Mouse (Mus musculus) WW6 (cell line): ENCODE results near the gene Tead4.
"Not testable (repeated sequence)": the region's sequence is repeated elsewhere in the genome, so short reads cannot be mapped to it uniquely, and the experiment has no call there.

ENCODE experiments used
- DNase-seq: peaks from one replicate; pipeline ENCODE4 v3.0.0-alpha.2; 2013; ENCODE audit warnings: low read depth, low spot score

Gene Tead4

DNA sequence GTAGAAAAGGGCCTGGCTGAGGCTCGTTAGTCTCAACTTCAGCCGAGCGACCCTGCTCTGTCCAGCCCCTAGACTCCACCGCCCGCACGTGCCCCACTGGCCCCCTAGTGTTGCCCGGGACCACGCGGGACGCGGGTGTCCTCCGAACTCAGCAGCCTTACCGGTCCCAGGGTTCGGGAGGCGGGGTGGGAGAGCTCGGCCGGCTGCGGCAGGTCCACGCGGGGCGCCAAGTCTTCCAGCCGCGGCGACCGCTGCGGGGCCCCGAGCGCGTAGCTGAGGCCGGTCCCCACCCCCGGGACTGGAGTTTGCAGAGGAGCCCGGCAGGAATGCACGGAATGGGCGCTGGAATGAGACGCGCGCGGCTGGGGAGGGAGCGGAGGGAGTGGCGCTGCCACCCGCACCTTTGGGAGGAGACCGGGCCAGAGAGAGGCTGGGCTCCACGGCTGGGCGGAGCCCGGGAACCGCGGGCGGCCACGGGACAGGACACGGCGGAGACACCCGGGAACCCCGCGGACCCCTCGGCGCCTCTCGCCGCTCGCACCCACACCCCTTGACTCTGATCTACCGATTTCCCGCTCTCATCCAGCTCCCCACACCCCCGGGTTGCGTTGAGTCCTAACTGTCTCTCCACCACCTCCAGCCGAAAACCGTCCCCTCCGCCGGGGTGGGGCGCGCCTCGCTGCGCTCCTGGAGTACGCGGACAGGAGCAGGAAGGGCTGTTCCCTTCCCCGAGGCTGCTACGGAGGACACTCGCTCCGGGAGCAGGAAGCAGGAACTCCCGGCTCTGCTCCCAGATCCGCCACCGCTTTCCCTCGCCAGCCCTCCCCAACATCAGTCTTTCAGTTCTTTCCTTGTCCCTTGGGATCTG, at the start of gene Tead4:
Gene Tead4, minus strand, starts transcription at position 690 of the 868 bp plus-strand sequence.
- DNase-seq, result no peak

GRCm38 (mm10) chr6:128349711-128350110, 49.1 kb upstream of the Tead4 start:
- no peak for DNase-seq

DNA sequence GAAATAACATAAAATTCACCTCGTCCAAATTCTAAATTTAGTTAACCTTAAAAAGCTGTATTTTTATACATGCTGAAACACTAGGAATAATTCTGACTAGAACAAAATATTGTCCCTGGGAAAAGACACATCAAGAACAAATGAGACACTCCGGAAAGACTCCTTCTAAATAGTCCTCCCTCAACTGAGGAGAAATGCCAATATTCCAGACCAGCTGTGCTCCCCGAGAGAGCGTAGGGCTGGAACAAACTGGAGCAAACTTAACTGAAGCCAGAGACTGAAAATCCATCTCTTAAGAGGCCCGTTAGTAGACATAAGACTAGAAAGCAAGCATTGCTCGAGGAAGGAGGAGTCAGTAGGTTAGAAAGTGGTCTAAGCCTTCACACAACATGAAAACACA, 46.2 kb upstream of the Tead4 start:
- DNase-seq, result no peak

GRCm38 (mm10) chr6:128345623-128346022, 45.0 kb upstream of the Tead4 start:
- no peak for DNase-seq

DNA sequence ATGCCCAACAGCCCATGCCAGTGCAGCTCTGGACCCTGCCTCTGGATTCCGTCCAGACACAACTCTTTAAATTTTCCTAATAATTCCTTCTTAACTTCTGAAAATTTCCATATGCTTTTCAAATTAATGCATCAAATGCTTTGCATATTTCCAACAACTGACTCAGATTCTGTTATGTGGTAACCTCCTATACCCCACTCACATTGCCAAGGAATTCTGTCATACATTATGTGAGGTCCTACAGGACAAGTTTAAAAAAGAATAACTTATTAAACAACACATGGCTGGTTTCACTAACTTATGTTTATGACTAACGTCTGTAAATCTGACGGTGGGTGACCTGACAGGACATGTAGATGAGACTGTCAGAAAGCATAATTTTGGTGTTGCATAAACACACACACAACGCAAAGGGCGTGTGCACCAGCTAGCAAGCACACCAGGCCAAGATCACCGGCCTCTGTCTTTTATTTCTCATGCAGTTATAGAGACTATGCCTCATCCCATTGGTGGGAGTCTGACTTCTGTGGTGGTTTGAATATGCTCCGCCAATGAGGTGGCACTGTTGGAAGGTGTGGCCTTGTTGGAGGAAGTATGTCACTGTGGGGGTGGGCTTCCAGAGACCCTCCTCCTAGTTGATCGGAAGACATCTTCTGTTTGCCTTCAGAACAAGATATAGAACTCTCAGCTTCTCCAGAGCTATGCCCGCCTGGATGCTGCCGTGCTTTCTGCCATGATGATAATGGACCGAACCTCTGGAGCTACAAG, 41.5 kb upstream of the Tead4 start:
- no peak for DNase-seq

DNA sequence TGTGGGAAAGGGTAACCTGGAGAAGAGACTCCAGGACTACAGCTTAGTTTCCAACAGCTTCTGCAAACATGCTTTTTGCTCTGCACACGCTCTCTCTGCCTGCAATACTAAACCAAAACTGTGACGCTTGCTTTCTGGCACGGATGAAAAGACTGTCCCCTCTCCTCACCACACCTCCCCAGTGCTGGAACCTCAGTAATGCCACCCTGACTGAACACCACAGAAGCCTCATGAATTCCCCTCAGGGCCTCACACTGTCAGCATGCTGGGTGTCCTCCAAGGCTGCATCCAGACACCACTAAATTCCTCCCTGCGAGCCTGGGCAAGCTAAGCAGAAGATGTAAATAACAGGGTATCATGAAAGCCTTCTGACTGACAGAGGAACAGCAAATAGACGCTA, 38.3 kb upstream of the Tead4 start:
- no peak for DNase-seq

- DNase-seq, result no peak
These were observed 36.8 kb upstream of the Tead4 start for GRCm38 (mm10) chr6:128337467-128337866.

DNA sequence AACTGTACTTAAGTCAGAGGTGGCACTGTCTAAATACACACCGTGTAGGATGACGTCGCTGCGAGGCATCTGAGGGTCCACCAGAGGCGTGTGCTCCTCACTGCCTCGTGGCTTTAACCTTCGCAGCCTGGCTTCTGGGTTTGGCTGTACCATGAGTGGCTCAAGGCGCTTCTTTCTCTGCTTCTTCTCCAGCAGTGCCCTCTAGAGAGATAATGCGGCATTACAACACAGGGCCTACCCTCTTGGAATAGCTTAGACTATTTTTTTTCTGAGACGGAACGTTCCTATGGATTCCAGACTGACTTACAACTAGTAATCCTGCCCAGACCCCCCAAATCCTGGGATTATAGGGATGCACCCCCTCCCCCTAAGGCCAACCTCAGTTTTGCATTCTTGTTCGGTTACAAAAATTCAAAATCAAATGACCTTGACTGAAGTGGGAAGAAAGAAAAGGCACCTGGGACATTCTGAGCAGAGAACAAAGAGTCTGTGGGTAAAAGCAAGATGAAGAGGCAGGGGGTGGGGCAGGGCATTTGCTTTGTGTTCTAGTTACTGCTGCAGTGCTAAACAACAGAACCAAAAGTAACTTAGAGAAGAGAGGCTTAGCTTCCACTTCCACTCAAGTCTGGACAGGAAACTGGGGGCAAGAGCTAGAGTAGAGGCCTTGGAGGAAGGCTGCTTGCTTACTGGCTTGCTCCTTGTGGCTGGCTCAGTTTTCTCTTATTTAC, 33.9 kb upstream of the Tead4 start:
- peak; percentile 87 for DNase-seq

- peak; percentile 72 for DNase-seq
These were observed 17.7 kb upstream of the Tead4 start for GRCm38 (mm10) chr6:128318317-128318716.

GRCm38 (mm10) chr6:128315597-128315996, 15.0 kb upstream of the Tead4 start:
- DNase-seq, result no peak

DNA sequence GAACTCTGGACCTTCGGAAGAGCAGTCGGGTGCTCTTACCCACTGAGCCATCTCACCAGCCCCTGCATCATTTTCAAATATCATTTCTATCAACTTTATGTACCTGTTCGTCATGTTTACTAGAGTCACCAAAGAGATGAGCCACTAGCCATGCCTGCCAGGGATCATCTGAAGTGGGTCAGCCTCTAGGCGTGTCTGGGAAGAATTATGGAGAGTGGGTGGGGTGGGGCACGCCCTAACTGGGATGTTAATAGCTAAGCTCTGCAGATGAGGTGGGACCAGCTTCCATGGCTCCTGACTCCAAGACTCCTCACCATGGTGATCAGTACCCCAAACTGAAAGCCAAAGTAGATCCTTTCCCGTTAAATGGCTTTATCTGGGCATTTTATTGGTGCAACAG, 14.2 kb upstream of the Tead4 start:
- no peak for DNase-seq

DNA sequence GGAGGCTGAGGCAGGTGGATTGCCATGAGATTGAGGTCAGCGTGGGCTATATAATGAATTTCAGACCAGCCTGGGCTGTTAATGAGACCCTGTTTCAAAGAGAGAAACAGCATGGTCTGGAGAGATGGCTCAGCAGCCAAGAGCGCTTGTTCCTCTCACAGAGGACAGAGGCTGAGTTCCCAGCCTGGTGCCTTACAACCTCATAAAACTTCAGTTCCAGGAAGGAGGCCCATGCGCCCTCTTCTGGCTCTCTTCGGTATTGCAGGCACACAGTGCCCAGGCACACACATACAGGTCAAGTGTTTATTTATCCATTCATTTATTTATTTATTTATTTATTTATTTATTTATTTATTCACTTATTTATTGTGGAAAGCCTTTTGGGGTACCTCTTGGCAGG, 7.7 kb upstream of the Tead4 start:
- DNase-seq, result peak; percentile 70

GRCm38 (mm10) chr6:128304801-128305200, 4.2 kb upstream of the Tead4 start:
- no peak for DNase-seq

DNA sequence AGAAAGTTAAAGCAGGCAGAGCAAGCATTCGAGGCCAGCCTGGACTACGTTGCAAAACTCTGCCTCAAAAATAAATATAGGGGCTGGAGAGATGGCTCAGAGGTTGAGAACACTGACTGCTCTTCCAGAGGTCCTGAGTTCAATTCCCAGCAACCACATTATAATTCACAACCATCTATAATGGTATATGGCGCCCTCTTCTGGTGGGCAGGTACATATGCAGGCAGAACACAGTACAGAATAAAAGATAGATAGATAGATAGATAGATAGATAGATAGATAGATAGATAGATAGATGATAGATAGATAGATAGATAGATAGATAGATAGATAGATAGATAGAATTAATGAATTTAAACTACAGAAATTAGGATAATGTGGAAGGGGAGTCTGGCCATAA, 2.0 kb upstream of the Tead4 start:
- DNase-seq, result not testable (repeated sequence)

DNA sequence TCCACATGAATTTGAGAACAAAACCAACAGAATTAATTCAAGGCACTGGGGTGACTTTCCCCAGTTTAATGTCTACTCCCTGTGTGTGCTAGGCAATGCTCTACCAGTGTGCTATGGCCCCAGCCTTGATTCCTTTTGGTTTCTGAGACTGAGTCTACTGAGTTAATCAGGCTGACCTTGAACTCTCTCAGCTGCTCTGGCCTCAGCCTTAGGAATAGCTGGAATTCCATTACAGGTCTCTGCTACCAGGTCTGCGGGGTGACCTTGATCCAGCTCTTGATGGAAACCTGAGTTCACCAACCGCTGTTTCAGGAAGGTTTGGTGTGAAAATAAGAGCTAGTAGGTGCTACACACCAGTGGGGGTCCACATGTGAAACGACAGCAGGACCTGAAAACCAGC, 1.3 kb upstream of the Tead4 start:
- no peak for DNase-seq

- no peak for DNase-seq
These were observed 835 bp upstream of the Tead4 start for GRCm38 (mm10) chr6:128301458-128301857.

DNA sequence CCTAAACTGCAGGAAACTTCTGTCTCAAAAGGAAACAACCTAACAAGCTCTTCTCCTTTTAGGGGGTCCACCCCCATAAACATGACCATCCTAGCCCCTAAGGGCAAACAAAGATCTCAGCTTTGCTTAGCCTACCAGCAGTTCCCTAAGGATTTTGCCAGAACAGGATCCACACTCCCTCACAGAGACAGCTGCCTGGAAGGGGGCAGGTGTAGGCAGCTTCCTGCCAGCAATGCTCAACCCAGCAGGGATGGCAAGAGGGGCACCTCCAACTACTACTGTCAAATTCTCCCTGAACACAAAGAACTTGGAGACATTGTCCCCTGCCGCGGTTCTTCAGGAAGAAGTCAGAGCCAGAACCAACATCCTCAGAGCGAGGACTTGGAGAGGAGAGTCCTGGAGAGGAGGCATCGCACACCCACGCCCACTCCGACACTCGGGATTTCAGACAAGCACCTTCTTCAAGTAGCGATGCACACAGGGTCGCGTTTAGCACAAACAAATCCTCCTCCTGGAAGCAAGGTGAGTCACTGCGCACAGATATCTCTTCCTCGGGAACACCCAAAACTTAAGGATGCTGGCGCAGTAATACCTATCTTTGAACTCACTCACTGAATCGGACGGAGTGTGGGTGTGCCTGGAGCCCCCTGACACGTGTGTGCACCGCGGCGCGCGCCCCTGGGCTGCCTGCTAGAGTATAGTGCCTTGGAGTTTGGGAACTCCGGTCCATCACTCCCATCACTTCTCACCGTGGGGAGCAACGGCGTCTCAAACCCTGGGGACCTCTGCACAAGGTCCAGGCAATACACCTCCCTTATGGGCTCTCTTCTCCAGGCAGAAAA, 1.1 kb downstream of the Tead4 start:
- no peak for DNase-seq

GRCm38 (mm10) chr6:128298246-128298645, 2.4 kb downstream of the Tead4 start:
- no peak for DNase-seq

DNA sequence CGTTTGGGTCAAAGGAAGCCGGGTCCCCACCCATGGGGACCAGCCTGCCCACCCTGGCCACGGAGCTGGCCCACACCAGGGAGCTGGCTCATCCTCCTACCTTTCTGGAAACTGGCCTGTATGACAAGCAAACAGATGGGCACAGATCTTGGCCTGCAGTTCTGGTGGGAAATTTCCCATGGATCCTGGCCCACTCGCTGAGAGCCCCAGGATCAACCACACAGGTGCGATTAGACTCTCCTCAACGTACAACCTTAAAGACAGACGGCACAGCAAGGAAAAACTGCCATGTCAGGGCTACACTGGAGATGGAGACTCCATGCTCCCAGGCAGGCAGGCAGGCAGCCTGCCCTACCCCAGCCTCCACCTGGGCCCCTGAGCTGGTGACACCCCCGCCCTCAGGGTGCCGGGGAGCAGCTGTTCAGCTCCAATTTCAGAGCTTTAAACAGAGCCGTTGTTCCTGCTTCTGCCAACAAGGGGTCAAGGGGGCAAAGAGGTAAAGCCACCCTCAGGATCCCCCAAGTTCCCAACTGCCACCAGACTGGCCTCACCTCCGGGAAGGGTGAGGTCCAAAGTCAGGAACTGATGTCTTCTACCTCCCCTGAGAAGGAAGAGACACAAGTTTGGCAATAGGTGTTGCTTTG, 3.8 kb downstream of the Tead4 start:
- DNase-seq, result no peak

DNA sequence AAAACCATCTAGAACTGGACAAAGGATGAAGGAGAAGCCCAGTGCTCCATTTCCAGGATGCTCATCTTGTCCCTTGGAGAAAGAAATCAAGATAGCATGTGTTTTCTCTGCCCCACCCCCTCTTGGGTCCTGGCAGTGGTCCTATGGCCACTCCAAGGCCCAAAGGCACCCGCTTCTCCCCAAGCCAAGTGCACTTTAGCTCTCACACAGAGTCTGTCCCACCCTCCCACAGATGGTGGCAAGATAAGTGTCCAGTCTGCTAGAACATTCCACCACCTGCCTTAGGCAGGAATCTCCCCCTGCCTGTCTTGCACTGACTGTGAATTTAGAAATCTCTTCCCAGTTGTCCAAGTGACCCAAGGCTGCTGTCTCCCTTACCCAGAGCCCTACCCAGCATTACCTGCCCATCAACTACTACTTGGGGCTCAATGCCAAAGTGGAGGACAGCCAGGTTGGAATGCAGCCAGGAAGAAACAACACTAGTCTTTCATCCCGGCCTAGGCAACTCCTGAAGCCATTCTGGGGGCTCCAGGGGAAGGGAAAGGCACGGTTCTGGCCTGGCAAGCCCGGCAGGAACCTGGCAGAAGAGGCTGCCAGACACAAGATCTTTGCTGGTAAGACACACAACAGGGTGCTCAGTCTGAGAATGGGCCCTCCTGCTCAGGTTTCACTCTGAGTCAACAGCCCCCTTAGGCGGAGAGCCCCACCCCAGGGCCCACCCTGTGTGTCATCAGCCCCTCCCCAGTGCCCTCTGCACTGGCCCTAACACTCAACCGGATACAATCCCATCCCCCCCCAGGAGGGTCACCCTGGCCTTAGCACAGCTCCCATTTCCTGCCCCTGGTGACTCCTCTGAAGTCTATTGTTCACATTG, 4.5 kb downstream of the Tead4 start:
- no peak for DNase-seq
